In genomic region chr6:71248420-71248819, GRCm38 (mm10) we compare ENCODE assay signal across 21 mouse cellular contexts. TPM values are rescaled to one million over a fixed set of nuclear protein-coding genes. Genes with fewer than 3 reads are reported as not detected.
DNase-seq lines count a peak whose midpoint lies in the region; ATAC-seq and TF ChIP-seq lines count a peak whose summit lies in the region.
"Had no signal": no experiment of that assay in that cellular context is flagged by ENCODE, and none has a peak within 500 bp of the region (broad histone marks: within the 10 kb centered on the region; RNA-seq: fewer than 3 reads in every experiment).

No protein-coding gene starts in this region.

- no peaks in the 10 kb centered on the region for H3K36me3 ChIP-seq in heart, embryonic 11.5 days (ENCODE audit: control insufficient read depth, insufficient read depth, low read length)
- peaks cover 10% of the 10 kb centered on the region for H3K36me3 ChIP-seq in heart, adult 2 months (ENCODE audit: control insufficient read depth, insufficient read depth, low read length)
- no peaks in the 10 kb centered on the region for H3K36me3 ChIP-seq in heart, embryonic 15.5 days
- H3K36me3 ChIP-seq in liver, embryonic 16.5 days (ENCODE audit: control insufficient read depth, insufficient read depth) = no peaks in the 10 kb centered on the region
- no peaks in the 10 kb centered on the region for H3K36me3 ChIP-seq in liver, embryonic 11.5 days (ENCODE audit: control insufficient read depth, insufficient read depth, low read length)
- H3K36me3 ChIP-seq: embryonic facial prominence, embryonic 13.5 days; forebrain, embryonic 12.5 days; hindbrain, embryonic 12.5 days had no signal

- no peak for DNase-seq in heart, adult 2 months
- DNase-seq in heart, postnatal 10 days = no peak
- no peak for DNase-seq in liver, embryonic 11.5 days (ENCODE audit: low spot score)
- DNase-seq: adrenal gland, adult 2 months; adrenal gland, postnatal 25 days; cerebellum, adult 18-20 months; cerebellum, adult 9-11 months; cerebellum, postnatal 36 days; gastrocnemius, postnatal 25 days; kidney, adult 18-20 months had no signal

- intact Hi-C loops in heart, adult 2 months (cut with DNase I) = no loop called here
- intact Hi-C loops in heart, postnatal 10 days (cut with DNase I) = no loop called here

- no peak overlapping the region for H3K4me2 ChIP-seq in heart, embryonic 11.5 days
- no peak overlapping the region for H3K4me2 ChIP-seq in heart, embryonic 15.5 days
- H3K4me2 ChIP-seq in liver, embryonic 16.5 days (ENCODE audit: low read depth, low read length) = no peak overlapping the region
- H3K4me2 ChIP-seq in liver, embryonic 11.5 days = no peak overlapping the region
- H3K4me2 ChIP-seq: embryonic facial prominence, embryonic 13.5 days; forebrain, embryonic 12.5 days; hindbrain, embryonic 12.5 days had no signal

- TF ChIP-seq POLR2A in heart, adult 2 months (IDR thresholded peaks at IDR 0.05; ENCODE audit: insufficient read depth, low read depth, low read length) = no peak

- H3K9ac ChIP-seq in heart, embryonic 11.5 days (ENCODE audit: low read depth, low read length) = no peak overlapping the region
- no peak overlapping the region for H3K9ac ChIP-seq in heart, adult 2 months (ENCODE audit: low read depth, low read length)
- 0 out of 2 replicates have a peak overlapping the region, but pooled peaks have one; percentile 5 for H3K9ac ChIP-seq in heart, embryonic 15.5 days
- H3K9ac ChIP-seq in liver, embryonic 16.5 days (ENCODE audit: low read depth, low read length) = no peak overlapping the region
- no peak overlapping the region for H3K9ac ChIP-seq in liver, embryonic 11.5 days (ENCODE audit: low read depth, low read length)
- H3K9ac ChIP-seq: embryonic facial prominence, embryonic 13.5 days; forebrain, embryonic 12.5 days; hindbrain, embryonic 12.5 days had no signal

- no peak overlapping the region for H3K4me3 ChIP-seq in heart, embryonic 11.5 days (ENCODE audit: low read depth, low read length)
- no peak overlapping the region for H3K4me3 ChIP-seq in heart, adult 2 months
- no peak overlapping the region for H3K4me3 ChIP-seq in heart, embryonic 15.5 days
- H3K4me3 ChIP-seq in liver, embryonic 16.5 days (ENCODE audit: low read depth, low read length) = no peak overlapping the region
- H3K4me3 ChIP-seq in liver, embryonic 11.5 days (ENCODE audit: low read depth, low read length) = no peak overlapping the region
- H3K4me3 ChIP-seq: embryonic facial prominence, embryonic 13.5 days; forebrain, embryonic 12.5 days; hindbrain, embryonic 12.5 days had no signal

- no peaks in the 10 kb centered on the region for H3K79me2 ChIP-seq in heart, adult 2 months (replicated peaks; ENCODE audit: control insufficient read depth, insufficient read depth, low read length)

- H3K9me3 ChIP-seq in heart, embryonic 11.5 days (replicated peaks; ENCODE audit: control insufficient read depth, low read length) = no peaks in the 10 kb centered on the region
- H3K9me3 ChIP-seq in heart, embryonic 15.5 days (replicated peaks) = no peaks in the 10 kb centered on the region
- no peaks in the 10 kb centered on the region for H3K9me3 ChIP-seq in liver, embryonic 16.5 days (replicated peaks; ENCODE audit: control insufficient read depth, low read length)
- no peaks in the 10 kb centered on the region for H3K9me3 ChIP-seq in liver, embryonic 11.5 days (ENCODE audit: control insufficient read depth, low read length)
- H3K9me3 ChIP-seq: embryonic facial prominence, embryonic 13.5 days; forebrain, embryonic 12.5 days; hindbrain, embryonic 12.5 days had no signal

- WGBS in heart, embryonic 11.5 days (ENCODE audit: insufficient replicate concordance) = 77% methylated on average over 1 of the region's 1 CpGs
- 79% methylated on average over 1 of the region's 1 CpGs for WGBS in heart, adult 2 months
- WGBS in heart, embryonic 15.5 days = 85% methylated on average over 1 of the region's 1 CpGs
- 62% methylated on average over 1 of the region's 1 CpGs for WGBS in liver, embryonic 16.5 days (ENCODE audit: insufficient replicate concordance)
- 88% methylated on average over 1 of the region's 1 CpGs for WGBS in liver, embryonic 11.5 days

- ATAC-seq in heart, embryonic 11.5 days (replicated peaks; ENCODE audit: insufficient number of reproducible peaks, low FRiP score, low TSS enrichment) = no peak
- ATAC-seq in heart, embryonic 15.5 days (replicated peaks; ENCODE audit: insufficient number of reproducible peaks, insufficient read depth, low FRiP score, low read depth) = no peak
- peak; percentile 59; the same call in 1 of the 2 replicates for ATAC-seq in liver, embryonic 16.5 days (ENCODE audit: low read depth)
- no peak for ATAC-seq in liver, embryonic 11.5 days (replicated peaks; ENCODE audit: low FRiP score)
- ATAC-seq: forebrain, embryonic 16.5 days; hindbrain, embryonic 16.5 days; inflammation-experienced regulatory T-cells, adult 6 months had no signal

- no peak for TF ChIP-seq CTCF in heart, adult 2 months (IDR thresholded peaks at IDR 0.05)

- no peaks in the 10 kb centered on the region for H3K27me3 ChIP-seq in heart, embryonic 11.5 days (ENCODE audit: control insufficient read depth, insufficient read depth, low read length)
- H3K27me3 ChIP-seq in heart, adult 2 months (ENCODE audit: control insufficient read depth, insufficient read depth, low read length) = no peaks in the 10 kb centered on the region
- H3K27me3 ChIP-seq in heart, embryonic 15.5 days = no peaks in the 10 kb centered on the region
- H3K27me3 ChIP-seq in liver, embryonic 16.5 days (ENCODE audit: control insufficient read depth, insufficient read depth, low read depth, low read length) = no peaks in the 10 kb centered on the region
- no peaks in the 10 kb centered on the region for H3K27me3 ChIP-seq in liver, embryonic 11.5 days (replicated peaks; ENCODE audit: control insufficient read depth, insufficient read depth, low read length)
- H3K27me3 ChIP-seq: embryonic facial prominence, embryonic 13.5 days; forebrain, embryonic 12.5 days; hindbrain, embryonic 12.5 days had no signal

- H3K27ac ChIP-seq in heart, embryonic 11.5 days (ENCODE audit: low read depth, low read length) = peak overlapping the region; percentile 82
- no peak overlapping the region for H3K27ac ChIP-seq in heart, adult 2 months
- H3K27ac ChIP-seq in heart, embryonic 15.5 days = peak overlapping the region; percentile 81
- no peak overlapping the region for H3K27ac ChIP-seq in liver, embryonic 16.5 days (ENCODE audit: low read length)
- H3K27ac ChIP-seq in liver, embryonic 11.5 days (ENCODE audit: low read depth, low read length) = no peak overlapping the region
- H3K27ac ChIP-seq: embryonic facial prominence, embryonic 13.5 days; forebrain, embryonic 12.5 days; hindbrain, embryonic 12.5 days had no signal

- TF ChIP-seq EP300 in heart, adult 2 months (IDR thresholded peaks at IDR 0.05; ENCODE audit: insufficient read depth, low read depth, low read length) = no peak

- peaks cover 20% of the 10 kb centered on the region for H3K4me1 ChIP-seq in heart, embryonic 11.5 days (ENCODE audit: control insufficient read depth, insufficient read depth, low read length)
- peaks cover 5% of the 10 kb centered on the region for H3K4me1 ChIP-seq in heart, adult 2 months (ENCODE audit: control insufficient read depth, insufficient read depth, low read length)
- peaks cover 38% of the 10 kb centered on the region for H3K4me1 ChIP-seq in heart, embryonic 15.5 days (replicated peaks)
- H3K4me1 ChIP-seq in liver, embryonic 16.5 days (ENCODE audit: control insufficient read depth, low read depth, low read length) = no peaks in the 10 kb centered on the region
- no peaks in the 10 kb centered on the region for H3K4me1 ChIP-seq in liver, embryonic 11.5 days (replicated peaks; ENCODE audit: control insufficient read depth, insufficient read depth, low read length)
- H3K4me1 ChIP-seq: embryonic facial prominence, embryonic 13.5 days; forebrain, embryonic 12.5 days; hindbrain, embryonic 12.5 days had no signal

RNA-seq across cellular contexts. Expression of gene Krcc1, which starts 23.1 kb away (rescaled TPM):
- 60.2 and 65.1 TPM in 2 replicates for polyA plus RNA-seq in heart, embryonic 11.5 days (2014; fragmentation: Nextera tagmentation; extraction: Ambion mirVana)
- total RNA-seq in heart, adult 2 months (2021) = 10 to 100 TPM; 56.1 to 63.5 TPM
- polyA plus RNA-seq in heart, adult 2 months (2012; rRNA removed) = 10.2 and 16.3 TPM in 2 replicates
- polyA plus RNA-seq in heart, embryonic 15.5 days (2015; fragmentation: Nextera tagmentation; extraction: Ambion mirVana) = 54.6 and 68.2 TPM in 2 replicates
- 10 to 100 TPM; 51.0 to 55.9 TPM for total RNA-seq in heart, postnatal 10 days (2021)
- 23.0 and 24.5 TPM in 2 replicates for polyA plus RNA-seq in liver, embryonic 16.5 days (2015; fragmentation: Nextera tagmentation; extraction: Ambion mirVana)
- 35.5 and 40.3 TPM in 2 replicates for polyA plus RNA-seq in liver, embryonic 11.5 days (2014; fragmentation: Nextera tagmentation; extraction: Ambion mirVana)

RNA-seq across cellular contexts. Expression of gene Fabp1, which starts 48.8 kb away (rescaled TPM):
- 1.4 TPM in 1 of 2 replicates, not detected in the other for polyA plus RNA-seq in heart, embryonic 11.5 days (2014; fragmentation: Nextera tagmentation; extraction: Ambion mirVana)
- not detected for total RNA-seq in heart, adult 2 months (2021)
- polyA plus RNA-seq in heart, adult 2 months (2012; rRNA removed) = 2.2 TPM in 1 of 2 replicates, not detected in the other
- polyA plus RNA-seq in heart, embryonic 15.5 days (2015; fragmentation: Nextera tagmentation; extraction: Ambion mirVana) = 0.42 and 2.9 TPM in 2 replicates
- not detected for total RNA-seq in heart, postnatal 10 days (2021)
- 679 TPM in 2 replicates for polyA plus RNA-seq in liver, embryonic 16.5 days (2015; fragmentation: Nextera tagmentation; extraction: Ambion mirVana)
- 59.9 and 63.9 TPM in 2 replicates for polyA plus RNA-seq in liver, embryonic 11.5 days (2014; fragmentation: Nextera tagmentation; extraction: Ambion mirVana)
- total RNA-seq: adrenal gland, postnatal 25 days; ES-E14; gastrocnemius, postnatal 25 days had no signal
- polyA plus RNA-seq: adrenal gland, adult 2 months; embryonic facial prominence, embryonic 13.5 days; forebrain, embryonic 12.5 days; forebrain, embryonic 16.5 days; frontal cortex, adult 2 months; hindbrain, embryonic 12.5 days; hindbrain, embryonic 16.5 days; inflammation-experienced regulatory T-cells, adult 6 months had no signal

Comparison
In these comparisons a context has a peak if more than half of its experiments do, and no peak if none do; other contexts are left out.
1. H3K27ac ChIP-seq: peak in heart, embryonic 11.5 days (single experiment) and heart, embryonic 15.5 days (single experiment); none in heart, adult 2 months (single experiment), liver, embryonic 16.5 days (single experiment) and liver, embryonic 11.5 days (single experiment).
2. RNA of gene Fabp1, which starts 48.8 kb away (polyA plus RNA-seq): 679 TPM in liver, embryonic 16.5 days and 59.9 to 63.9 TPM in liver, embryonic 11.5 days; 1.4 TPM in heart, embryonic 11.5 days, 0.42 to 2.9 TPM in heart, embryonic 15.5 days and 2.2 TPM in heart, adult 2 months; every median in the first group is over 10 times any median in the second.